Mouse (Mus musculus) G1E (cell line): ENCODE measurements around the gene Ccdc78. TPM values are rescaled to one million over a fixed set of nuclear protein-coding genes. Genes with fewer than 3 reads are reported as not detected.

Experiments
- ATAC-seq: 2 replicates; pipeline ENCODE4 v1.8.0; 2016; ENCODE audit warnings: mild to moderate bottlenecking; ENCODE audit not compliant: insufficient number of reproducible peaks, poor library complexity, low FRiP score, severe bottlenecking; ENCODE audit errors: extremely low read depth
- DNase-seq: peaks from one replicate; pipeline ENCODE4 v3.0.0; 2012; ENCODE audit warnings: low spot score
- H3K27me3 ChIP-seq: 2 replicates; pipeline ENCODE4 v1.6.1; 2012; ENCODE audit warnings: mild to moderate bottlenecking, low read length, inconsistent platforms; ENCODE audit not compliant: insufficient read depth
- H3K36me3 ChIP-seq: replicated peaks from 2 replicates; pipeline ENCODE3; 2012; ENCODE audit warnings: mild to moderate bottlenecking, inconsistent platforms
- H3K4me1 ChIP-seq: 2 replicates; pipeline ENCODE4 v1.6.1; 2012; ENCODE audit warnings: low read depth, low read length, inconsistent platforms, mixed read lengths; ENCODE audit not compliant: insufficient read depth
- H3K4me3 ChIP-seq: 2 replicates; pipeline ENCODE4 v1.5.1; 2012; ENCODE audit warnings: low read depth, mild to moderate bottlenecking, inconsistent platforms, low read length, moderate library complexity, mixed read lengths
- H3K9me3 ChIP-seq: replicated peaks from 2 replicates; pipeline ENCODE4 v1.6.1; 2012; ENCODE audit warnings: inconsistent platforms
- CTCF ChIP-seq: IDR thresholded peaks from 2 replicates; pipeline ENCODE4 v1.5.1; 2012; ENCODE audit warnings: low read depth, low read length, inconsistent platforms, mixed read lengths
- GATA1 ChIP-seq: IDR thresholded peaks from 2 replicates; pipeline ENCODE4 v1.6.1; 2012; ENCODE audit warnings: borderline replicate concordance, low read length, inconsistent platforms, mixed read lengths
- GATA2 ChIP-seq: IDR thresholded peaks from 2 replicates; pipeline ENCODE4 v1.6.1; 2012; ENCODE audit warnings: low read depth, low read length, inconsistent platforms, borderline replicate concordance
- POLR2AphosphoS5 ChIP-seq: IDR thresholded peaks from 2 replicates; pipeline ENCODE4 v1.6.1; 2012; ENCODE audit warnings: low read depth, low read length, inconsistent platforms; ENCODE audit not compliant: insufficient replicate concordance
- TAL1 ChIP-seq: conservative IDR thresholded peaks from 2 replicates; pipeline ENCODE4 v1.6.1; 2012; ENCODE audit warnings: low read depth, low read length, inconsistent platforms, mixed read lengths
- polyA plus RNA-seq: library from polyadenylated mRNA; stranded (reverse); fragments of >175 nt; gene quantifications from 2 replicates; pipeline ENCODE4 v1.2.3, GENCODE M21; 2012
- total RNA-seq, 2 experiments: library from RNA; stranded (forward) in 1 of 2; stranded (reverse) in 1 of 2; fragments of 200-1000 nt in 1 of 2; fragments of >200 nt in 1 of 2; fragmentation: Nextera tagmentation in 1 of 2; gene quantifications; 2 replicates each; pipeline ENCODE4 v1.2.3; 2014 to 2017

Gene Ccdc78
- total and polyA plus RNA-seq, 3 experiments = 0.05 to 0.22 TPM; not detected in 1

DNA sequence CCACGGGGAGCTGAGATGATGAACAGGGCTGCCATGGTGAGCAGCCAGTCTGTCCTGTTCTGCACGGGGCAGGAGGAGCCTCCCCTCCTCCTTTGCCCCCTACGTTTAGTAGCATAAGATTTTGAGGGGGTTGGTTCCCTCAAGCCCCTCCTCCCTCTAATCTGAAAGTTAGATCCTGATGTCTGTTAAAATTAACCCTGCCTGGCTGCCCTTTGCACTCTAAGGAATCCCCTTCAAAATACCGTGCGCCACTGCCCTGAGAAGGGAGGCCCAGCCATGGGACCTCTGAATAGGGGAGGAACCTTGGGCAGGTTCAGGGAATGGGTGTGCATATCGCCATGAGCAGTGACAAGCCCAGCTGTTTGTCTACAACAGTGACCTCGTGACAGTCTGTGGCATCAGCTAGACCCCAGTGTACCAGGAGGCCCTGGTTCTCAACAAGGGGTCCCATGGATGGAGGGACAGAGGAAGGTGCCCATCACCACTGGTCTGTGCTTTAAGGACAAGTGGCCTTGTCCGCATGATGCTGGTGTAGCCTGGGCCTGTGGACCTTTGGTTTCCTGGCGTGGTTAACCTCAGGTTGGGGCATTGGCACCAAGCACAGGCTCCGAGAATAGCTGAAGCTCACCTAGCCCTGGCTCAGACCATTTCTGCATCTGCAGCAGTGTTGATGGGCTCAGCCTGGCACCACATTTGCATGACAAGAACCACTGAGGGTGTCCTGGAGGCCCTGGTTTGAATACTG is 10.9 kb upstream of the Ccdc78 start:
- Histone ChIP-seq H3K9me3 (no peaks in the 10 kb centered on the region), H3K4me3 (peak overlapping the region; percentile 33; the same call in 1 of the 2 replicates), H3K27me3 (peaks cover 2% of the 10 kb centered on the region), H3K36me3 (peaks cover 58% of the 10 kb centered on the region), H3K4me1 (peaks cover 25% of the 10 kb centered on the region)
- no peak for ATAC-seq
- no peak for DNase-seq
- TF ChIP-seq GATA2 (no peak), TAL1 (no peak), GATA1 (no peak), CTCF (no peak), POLR2AphosphoS5 (no peak)

DNA sequence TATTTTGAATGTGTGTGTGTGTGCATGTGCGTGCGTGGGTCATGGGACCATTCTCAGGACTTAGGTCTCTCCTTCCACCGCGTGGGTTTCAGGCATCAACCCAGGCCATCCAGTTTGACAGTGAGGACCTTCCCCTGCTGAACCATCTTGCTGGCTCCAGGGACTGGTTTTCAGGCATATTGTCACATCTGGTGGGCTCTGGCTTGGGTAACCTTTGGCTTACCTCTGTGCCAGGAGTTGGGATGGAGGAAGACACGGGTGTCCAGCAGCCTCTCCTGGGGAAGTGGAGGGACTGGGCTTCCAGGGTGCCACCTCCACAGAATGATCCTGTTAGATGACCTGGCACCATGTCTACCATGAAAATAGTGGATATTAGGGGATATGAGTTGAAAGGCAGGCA is 8.4 kb upstream of the Ccdc78 start:
- TF ChIP-seq TAL1 (no peak), POLR2AphosphoS5 (no peak), CTCF (no peak), GATA2 (no peak), GATA1 (no peak)
- ATAC-seq (no peak), DNase-seq (no peak)
- Histone ChIP-seq H3K36me3 (peaks cover 83% of the 10 kb centered on the region), H3K27me3 (no peaks in the 10 kb centered on the region), H3K4me1 (peaks cover 25% of the 10 kb centered on the region), H3K9me3 (no peaks in the 10 kb centered on the region), H3K4me3 (no peak overlapping the region)

DNA sequence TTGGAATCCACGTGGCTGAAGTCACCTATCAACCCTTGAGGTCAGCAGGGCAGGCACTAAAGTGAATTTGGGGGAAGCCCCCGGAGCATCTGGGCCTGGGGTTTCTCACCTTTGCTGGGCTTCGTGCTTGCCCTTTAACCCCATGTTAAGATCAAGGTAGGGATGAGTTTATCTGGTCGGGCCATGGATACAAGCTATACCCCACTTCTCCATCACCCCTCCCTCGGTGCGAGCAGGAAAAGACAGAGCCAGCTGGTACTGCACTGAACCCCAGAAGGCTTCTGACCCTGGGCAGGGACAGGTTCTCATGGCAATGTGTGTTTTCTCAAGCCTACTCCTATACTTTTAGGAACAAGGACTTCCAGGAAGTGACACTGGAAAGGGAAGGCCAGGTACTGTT is 5.0 kb upstream of the Ccdc78 start:
- Histone ChIP-seq H3K4me3 (no peak overlapping the region), H3K4me1 (peaks cover 29% of the 10 kb centered on the region), H3K27me3 (no peaks in the 10 kb centered on the region), H3K36me3 (peaks cover 85% of the 10 kb centered on the region), H3K9me3 (no peaks in the 10 kb centered on the region)
- no peak for TF ChIP-seq GATA1
- no peak for TF ChIP-seq POLR2AphosphoS5
- TF ChIP-seq GATA2 = no peak
- TF ChIP-seq CTCF = no peak
- no peak for TF ChIP-seq TAL1
- ATAC-seq (no peak), DNase-seq (no peak)

DNA sequence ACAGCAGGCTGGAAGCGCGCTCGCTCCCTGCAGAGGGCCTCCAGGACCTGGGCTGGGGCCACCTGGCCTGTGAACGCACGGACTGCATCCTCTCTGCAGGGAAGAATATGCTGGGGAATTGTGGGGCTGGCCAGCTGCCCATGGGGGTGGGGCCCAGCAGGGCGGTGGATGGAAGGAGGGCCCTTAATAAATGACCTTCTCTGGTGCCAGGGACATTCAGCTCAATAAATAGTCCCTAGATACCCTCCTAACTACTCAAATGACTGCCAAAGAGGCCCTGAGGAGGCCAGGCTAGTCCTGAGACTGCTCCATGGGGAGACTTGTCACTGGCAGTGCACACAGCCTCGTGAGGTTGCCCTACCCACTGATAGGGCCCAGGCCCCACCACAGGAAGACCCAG is 3.3 kb upstream of the Ccdc78 start:
- H3K36me3 ChIP-seq = peaks cover 85% of the 10 kb centered on the region

DNA sequence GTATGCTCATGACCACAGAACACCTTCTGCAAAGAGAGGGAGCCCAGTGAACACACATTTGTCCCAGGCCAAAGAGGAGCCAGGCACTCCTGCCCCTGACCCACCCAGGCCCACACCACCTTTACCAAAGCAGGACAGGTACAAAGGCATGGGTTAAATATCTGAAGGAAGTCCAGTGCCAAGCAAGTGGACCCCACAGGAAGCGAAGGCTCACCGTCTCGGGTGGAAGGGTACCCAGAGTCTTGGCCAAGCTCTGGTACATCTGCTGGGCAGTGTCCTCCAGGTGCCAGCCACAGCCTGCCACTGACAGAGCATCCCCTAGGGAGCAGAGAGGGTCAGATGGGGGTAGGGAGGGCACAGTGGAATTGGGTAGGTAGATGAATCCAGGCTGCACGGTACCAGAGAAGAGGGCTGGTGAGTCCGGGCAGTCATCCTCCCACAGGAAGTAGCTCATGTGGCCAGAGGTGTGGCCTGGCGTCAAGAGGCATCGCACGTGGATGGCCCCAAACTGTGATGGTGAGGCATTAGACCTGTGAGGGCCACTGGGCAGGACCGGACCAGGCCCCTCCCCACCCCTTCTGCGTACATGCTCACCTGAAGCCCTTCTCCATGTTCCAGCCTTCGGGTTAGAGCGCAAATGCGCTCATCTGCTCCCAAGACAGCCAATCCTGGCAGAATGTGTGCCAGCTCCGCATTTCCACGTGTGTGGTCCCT is 2.4 kb upstream of the Ccdc78 start:
- no peak for ATAC-seq
- Histone ChIP-seq H3K36me3 (peaks cover 85% of the 10 kb centered on the region), H3K27me3 (no peaks in the 10 kb centered on the region), H3K4me1 (peaks cover 37% of the 10 kb centered on the region), H3K4me3 (peak overlapping the region; percentile 79; the same call in 1 of the 2 replicates), H3K9me3 (no peaks in the 10 kb centered on the region)
- DNase-seq = no peak
- no peak for TF ChIP-seq GATA2
- TF ChIP-seq TAL1 = no peak
- no peak for TF ChIP-seq GATA1
- TF ChIP-seq POLR2AphosphoS5 = no peak; the same call in 1 of the 2 replicates
- TF ChIP-seq CTCF = no peak

More for the DNA sequence above, 3.3 kb upstream of the Ccdc78 start:
- Histone ChIP-seq H3K4me1 (peaks cover 33% of the 10 kb centered on the region), H3K27me3 (no peaks in the 10 kb centered on the region), H3K9me3 (no peaks in the 10 kb centered on the region), H3K4me3 (no peak overlapping the region)
- ATAC-seq (no peak), DNase-seq (no peak)
- TF ChIP-seq CTCF (no peak), GATA2 (no peak), TAL1 (no peak), POLR2AphosphoS5 (no peak), GATA1 (no peak)

DNA sequence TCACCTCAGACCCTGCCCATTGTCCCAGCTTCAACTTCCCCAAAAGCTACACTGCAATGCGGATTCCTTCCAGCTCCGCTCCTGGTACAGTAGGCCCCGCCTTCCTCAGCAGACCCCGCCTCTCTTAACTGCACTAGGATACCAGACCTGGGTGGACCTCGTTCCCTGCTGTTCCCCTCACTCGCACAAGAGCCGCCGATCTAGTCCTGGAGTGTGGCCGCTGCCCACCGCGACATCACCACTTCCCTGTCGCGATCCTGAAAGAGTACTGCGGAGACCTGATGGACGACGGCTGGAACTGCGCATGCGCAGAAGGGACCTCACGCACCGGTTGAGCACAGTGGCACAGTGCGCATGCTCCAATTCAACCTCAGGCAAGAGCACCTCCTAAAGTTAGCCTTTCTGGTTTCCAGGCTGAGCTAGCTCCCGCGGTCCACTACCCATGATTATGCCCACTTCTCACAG is 1.1 kb upstream of the Ccdc78 start, which contains the start of gene Haghl:
Haghl (minus strand) TSS at position 393 of the 465 bp plus-strand sequence.
- Histone ChIP-seq H3K36me3 (peaks cover 84% of the 10 kb centered on the region), H3K27me3 (no peaks in the 10 kb centered on the region), H3K4me3 (peak within 1 kb of the TSS; percentile 79), H3K9me3 (no peaks in the 10 kb centered on the region), H3K4me1 (peaks cover 37% of the 10 kb centered on the region)
- TF ChIP-seq GATA2 = no peak
- TF ChIP-seq POLR2AphosphoS5 = no peak
- TF ChIP-seq TAL1 = no peak
- TF ChIP-seq CTCF = no peak
- no peak for TF ChIP-seq GATA1
- DNase-seq (peak; percentile 92), ATAC-seq (peak; percentile 72)
